Mouse (Mus musculus): Measurements from ENCODE around the gene Mknk2.

DNA sequence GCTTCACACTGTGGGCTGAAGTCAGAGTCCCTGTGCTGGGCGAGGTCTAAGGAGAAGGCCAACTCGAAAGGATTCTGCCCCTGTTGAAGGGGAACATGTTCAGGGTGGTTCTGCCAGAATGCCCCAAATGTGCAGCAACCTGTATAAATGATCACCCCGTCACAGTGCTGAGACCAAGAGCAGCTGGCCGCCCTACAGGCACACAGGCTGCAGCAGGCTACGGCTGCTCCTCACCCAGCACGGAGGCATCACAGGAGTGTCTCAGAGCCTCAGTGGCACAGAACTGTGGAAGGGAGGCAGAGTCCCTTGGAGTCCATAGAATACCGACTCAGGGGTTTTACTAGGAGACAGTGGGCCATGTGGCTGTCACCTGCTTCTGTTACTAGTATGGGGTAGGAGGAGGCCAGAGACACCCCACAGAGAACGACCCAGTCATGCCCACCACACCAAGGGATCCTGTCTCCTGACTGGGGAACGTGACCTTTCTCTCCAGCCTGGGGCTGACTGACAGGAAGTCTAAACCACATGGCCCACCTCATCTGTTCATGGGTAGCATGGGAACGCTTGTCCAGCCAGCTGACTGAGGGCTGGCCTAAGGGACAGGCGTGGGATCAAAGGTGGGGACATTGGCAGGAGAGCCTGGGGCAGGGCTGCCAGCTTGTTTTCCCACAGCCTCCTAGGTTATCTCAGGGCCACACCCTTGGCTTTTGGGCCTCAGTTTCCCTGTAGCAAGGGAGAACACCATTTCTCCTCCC, 5.8 kb downstream of the Mknk2 start:
- TF ChIP-seq POLR2A (IDR thresholded peaks at IDR 0.05; ENCODE audit: extremely low read depth, insufficient read depth, low read length) (no peak), CTCF (IDR thresholded peaks at IDR 0.05; ENCODE audit: extremely low read depth, insufficient read depth, low read length) (no peak)
